Mouse (Mus musculus) T-helper 1 cell (primary cell): ENCODE results near the gene Mrgprb3.

Experiments used
- in situ Hi-C: fragments of 300-600 bp; cut with MboI, MseI; formaldehyde crosslinking; loops from one replicate; pipeline ENCODE4 v1.15.1; 2025; ENCODE audit warnings: high pct_unique_total_duplicates

Mrgprb3 gene

DNA sequence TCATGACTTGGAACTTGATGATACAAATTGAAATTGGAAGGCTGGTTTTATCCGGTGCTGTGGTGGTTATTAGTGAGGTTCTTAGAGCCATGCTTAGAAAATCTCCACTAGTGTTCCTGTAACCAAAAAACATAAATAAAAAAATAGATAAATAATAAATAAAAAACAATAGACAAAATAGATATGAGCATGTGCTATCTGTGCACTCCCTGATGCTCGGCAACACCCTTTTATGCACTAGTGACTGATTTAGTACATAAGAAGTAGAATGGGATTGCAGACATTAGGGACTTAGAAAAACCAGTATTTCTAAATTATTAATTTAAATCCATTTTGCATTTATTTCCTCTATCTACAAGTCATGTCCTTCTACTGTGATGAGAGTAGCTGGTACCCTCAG lies at the start of gene Mrgprb3:
Gene Mrgprb3 (minus strand): TSS at position 101 of the 400 bp plus-strand sequence.
- in situ Hi-C loops = no loop called here
